ENCODE assay signal across 8 mouse cellular contexts in the genomic region with DNA sequence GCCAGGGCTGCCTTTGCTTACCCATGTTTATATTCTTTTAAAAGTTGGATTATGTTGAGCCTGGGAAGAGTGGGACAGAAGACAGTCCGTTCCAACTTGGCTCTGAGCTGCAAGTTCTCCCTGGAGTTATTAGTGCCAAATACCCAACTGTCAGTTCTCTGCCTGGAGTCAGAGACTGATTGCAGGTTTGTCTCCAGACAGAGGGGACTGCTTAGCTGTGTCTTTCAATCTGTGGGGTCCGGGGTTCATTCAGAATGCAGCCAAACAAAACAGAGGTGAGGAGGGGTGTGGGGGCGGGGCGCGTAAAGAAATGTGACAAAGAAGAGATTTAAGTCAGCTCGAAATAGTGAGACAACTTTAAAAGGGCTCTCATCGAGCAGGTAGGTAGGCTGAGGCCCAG. TPM values are rescaled to one million over a fixed set of nuclear protein-coding genes. Genes with fewer than 3 reads are reported as not detected.
DNase-seq lines count a peak whose midpoint lies in the region; ATAC-seq and TF ChIP-seq lines count a peak whose summit lies in the region.

No protein-coding gene starts in this region.

- DNase-seq in heart, embryonic 10.5 days (ENCODE audit: low spot score) = no peak
- DNase-seq in heart, postnatal 36 days = no peak
- no peak for DNase-seq in MEL (ENCODE audit: low read depth, low spot score)
- no peak for DNase-seq in embryo, embryonic 10 days (ENCODE audit: low spot score)
- no peak for DNase-seq in kidney, postnatal 25 days
- no peak for DNase-seq in adrenal gland, postnatal 10 days

- peak overlapping the region; percentile 84 for H3K4me2 ChIP-seq in heart, embryonic 16.5 days (ENCODE audit: low read depth, low read length)

- H3K4me3 ChIP-seq in heart, embryonic 10.5 days = peak overlapping the region; percentile 69
- H3K4me3 ChIP-seq in MEL (ENCODE audit: control insufficient read depth in 1 of 2, insufficient read depth in 1 of 2, low read depth in 2 of 2, low read length in 2 of 2) = peak overlapping the region; percentile 59 to 62
- peak overlapping the region; percentile 81 for H3K4me3 ChIP-seq in heart, embryonic 16.5 days (ENCODE audit: low read length)

- peak overlapping the region; percentile 92 for H3K27ac ChIP-seq in heart, embryonic 10.5 days
- H3K27ac ChIP-seq in MEL (ENCODE audit: control insufficient read depth, low read depth, low read length) = no peak overlapping the region
- peak overlapping the region; percentile 80 for H3K27ac ChIP-seq in heart, embryonic 16.5 days (ENCODE audit: low read length)

- ATAC-seq in heart, embryonic 16.5 days (replicated peaks; ENCODE audit: extremely low read depth, insufficient read depth, low FRiP score) = peak; percentile 7; the same call in 1 of the 2 replicates
- ATAC-seq in megakaryocyte progenitor cell, adult 5-6 weeks (replicated peaks; ENCODE audit: poor library complexity) = peak; percentile 2; the same call in 1 of the 2 replicates

- no peaks in the 10 kb centered on the region for H3K9me3 ChIP-seq in heart, embryonic 10.5 days
- no peaks in the 10 kb centered on the region for H3K9me3 ChIP-seq in MEL (replicated peaks; ENCODE audit: insufficient read depth, low read length)
- no peaks in the 10 kb centered on the region for H3K9me3 ChIP-seq in heart, embryonic 16.5 days (replicated peaks; ENCODE audit: control insufficient read depth, low read length)

- peaks cover 1% of the 10 kb centered on the region; the same call in 1 of the 2 replicates for H3K79me2 ChIP-seq in MEL (ENCODE audit: control insufficient read depth, insufficient read depth, low read length, poor library complexity)

- intact Hi-C loops in heart, postnatal 36 days (cut with DNase I) = loop anchor here (5.0 kb wide), 2 partner anchors 34 to 139 kb away; a partner anchor contains a TSS

- no peak for TF ChIP-seq CTCF in MEL (IDR thresholded peaks at IDR 0.05 in 2 of 3, conservative IDR thresholded peaks at IDR 0.05 in 1 of 3; ENCODE audit: control insufficient read depth in 1 of 3, insufficient read depth in 1 of 3, low read depth in 2 of 3, low read length in 3 of 3, poor library complexity in 1 of 3, severe bottlenecking in 1 of 3)

- peaks cover 9% of the 10 kb centered on the region for H3K4me1 ChIP-seq in heart, embryonic 10.5 days
- H3K4me1 ChIP-seq in MEL (ENCODE audit: control insufficient read depth in 1 of 2, insufficient read depth in 2 of 2, low read length in 2 of 2) = peaks cover 12 to 24% of the 10 kb centered on the region in 2 experiments; a peak in 3 of 4 replicates
- H3K4me1 ChIP-seq in heart, embryonic 16.5 days (ENCODE audit: control insufficient read depth, insufficient read depth, low read length) = peaks cover 15% of the 10 kb centered on the region

- 4% methylated on average over 7 of the region's 7 CpGs for WGBS in heart, embryonic 10.5 days
- WGBS in heart, embryonic 16.5 days = under 1% methylated on average over 7 of the region's 7 CpGs

- TF ChIP-seq RAD21 in MEL (IDR thresholded peaks at IDR 0.05; ENCODE audit: low read depth, low read length) = no peak

- no peaks in the 10 kb centered on the region for H3K27me3 ChIP-seq in heart, embryonic 10.5 days (ENCODE audit: insufficient read depth, poor library complexity, severe bottlenecking)
- H3K27me3 ChIP-seq in MEL (ENCODE audit: control insufficient read depth in 1 of 2, insufficient read depth in 2 of 2, low read length in 2 of 2) = no peaks in the 10 kb centered on the region
- H3K27me3 ChIP-seq in heart, embryonic 16.5 days (ENCODE audit: control insufficient read depth, insufficient read depth, low read length) = no peaks in the 10 kb centered on the region

- 0 out of 4 replicates have a peak, but pooled peaks of 1 of the 2 experiments have one; percentile 8 for TF ChIP-seq EP300 in MEL (IDR thresholded peaks at IDR 0.05; ENCODE audit: low read depth in 1 of 2, low read length in 2 of 2)

- no peak for TF ChIP-seq POLR2A in MEL (IDR thresholded peaks at IDR 0.05; ENCODE audit: control insufficient read depth in 1 of 2, insufficient read depth in 1 of 2, low read depth in 1 of 2, low read length in 2 of 2, poor library complexity in 1 of 2)

- H3K36me3 ChIP-seq in heart, embryonic 10.5 days = peaks cover 20% of the 10 kb centered on the region
- H3K36me3 ChIP-seq in MEL (ENCODE audit: control insufficient read depth in 1 of 2, insufficient read depth in 2 of 2, low read length in 2 of 2) = peaks cover 0 to 14% of the 10 kb centered on the region in 2 experiments; a peak in 2 of 4 replicates
- H3K36me3 ChIP-seq in heart, embryonic 16.5 days (ENCODE audit: control insufficient read depth, insufficient read depth) = peaks cover 8% of the 10 kb centered on the region

- H3K9ac ChIP-seq in MEL (ENCODE audit: control insufficient read depth, low read depth, low read length, poor library complexity, severe bottlenecking) = peak overlapping the region; percentile 64
- H3K9ac ChIP-seq in heart, embryonic 16.5 days (ENCODE audit: low read length) = peak overlapping the region; percentile 82

TF ChIP-seq in MEL, 35 proteins besides CTCF, POLR2A, EP300 and RAD21:
- no peak for TF ChIP-seq E2F4 (IDR thresholded peaks at IDR 0.05; ENCODE audit: borderline replicate concordance, low read depth, low read length)
- no peak for TF ChIP-seq KAT2A (conservative IDR thresholded peaks at IDR 0.05; ENCODE audit: low read depth, low read length)
- no peak; the same call in 1 of the 2 replicates for TF ChIP-seq MYB (IDR thresholded peaks at IDR 0.05; ENCODE audit: low read depth, low read length)
- 0 out of 2 replicates have a peak, but pooled peaks have one; percentile 9 for TF ChIP-seq JUND (IDR thresholded peaks at IDR 0.05; ENCODE audit: low read depth, low read length)
- TF ChIP-seq USF2 (IDR thresholded peaks at IDR 0.05; ENCODE audit: borderline replicate concordance in 1 of 2, insufficient read depth in 1 of 2, low read depth in 1 of 2, low read length in 2 of 2) = no peak
- peak; percentile 56; the same call in 1 of the 2 replicates for TF ChIP-seq BHLHE40 (IDR thresholded peaks at IDR 0.05; ENCODE audit: borderline replicate concordance, low read depth, low read length)

RNA-seq across cellular contexts. Expression of a gene that starts 1.7 kb away (rescaled TPM):
- polyA plus RNA-seq in heart, embryonic 10.5 days (2016; fragmentation: Nextera tagmentation; extraction: Ambion mirVana) = 7.0 and 10.1 TPM in 2 replicates
- total RNA-seq in heart, postnatal 36 days (2021) = 1 to 10 TPM; 3.2 to 3.8 TPM
- total RNA-seq in MEL (2012; rRNA removed) = 3.5 and 4.0 TPM in 2 replicates
- 1 to 10 TPM in 1 of 2 experiments, not detected in 1; 6.0 TPM for polyA plus RNA-seq in MEL (2012; ENCODE audit: insufficient read depth in 1 of 2, insufficient read length in 2 of 2, low read depth in 1 of 2, low replicate concordance in 2 of 2, missing spikeins in 1 of 2)
- 9.6 and 10.0 TPM in 2 replicates for polyA plus RNA-seq in heart, embryonic 16.5 days (2015; fragmentation: Nextera tagmentation; extraction: Ambion mirVana)
- total RNA-seq in megakaryocyte progenitor cell, adult 5-6 weeks (2015) = 1.1 and 3.3 TPM in 2 replicates
- 0.92 and 2.5 TPM in 2 replicates for total RNA-seq in megakaryocyte progenitor cell, adult 5-6 weeks (2017)
- total RNA-seq in adrenal gland, postnatal 10 days (2021) = 10 to 100 TPM; 16.7 to 19.5 TPM

RNA-seq across cellular contexts. Expression of a gene that starts 18.2 kb away (rescaled TPM):
- 144 and 157 TPM in 2 replicates for polyA plus RNA-seq in heart, embryonic 10.5 days (2016; fragmentation: Nextera tagmentation; extraction: Ambion mirVana)
- 10 to 100 TPM; 68.1 to 68.2 TPM for total RNA-seq in heart, postnatal 36 days (2021)
- total RNA-seq in MEL (2012; rRNA removed) = 199 and 213 TPM in 2 replicates
- polyA plus RNA-seq in MEL (2012; ENCODE audit: insufficient read depth in 1 of 2, insufficient read length in 2 of 2, low read depth in 1 of 2, low replicate concordance in 2 of 2, missing spikeins in 1 of 2) = 100 to 1,000 TPM in 1 of 2 experiments, not detected in 1; 386 TPM
- polyA plus RNA-seq in heart, embryonic 16.5 days (2015; fragmentation: Nextera tagmentation; extraction: Ambion mirVana) = 57.6 and 69.8 TPM in 2 replicates
- total RNA-seq in megakaryocyte progenitor cell, adult 5-6 weeks (2015) = 33.6 and 50.9 TPM in 2 replicates
- total RNA-seq in megakaryocyte progenitor cell, adult 5-6 weeks (2017) = 24.1 and 25.0 TPM in 2 replicates
- 100 to 1,000 TPM; 110 to 122 TPM for total RNA-seq in adrenal gland, postnatal 10 days (2021)

RNA-seq across cellular contexts. Expression of a gene that starts 21.7 kb away (rescaled TPM):
- polyA plus RNA-seq in heart, embryonic 10.5 days (2016; fragmentation: Nextera tagmentation; extraction: Ambion mirVana) = 0.46 and 2.0 TPM in 2 replicates
- total RNA-seq in heart, postnatal 36 days (2021) = not detected
- total RNA-seq in MEL (2012; rRNA removed) = 0.13 and 0.19 TPM in 2 replicates
- under 1 TPM in 1 of 2 experiments, not detected in 1; 0.50 TPM for polyA plus RNA-seq in MEL (2012; ENCODE audit: insufficient read depth in 1 of 2, insufficient read length in 2 of 2, low read depth in 1 of 2, low replicate concordance in 2 of 2, missing spikeins in 1 of 2)
- polyA plus RNA-seq in heart, embryonic 16.5 days (2015; fragmentation: Nextera tagmentation; extraction: Ambion mirVana) = 3.4 and 6.3 TPM in 2 replicates
- total RNA-seq in megakaryocyte progenitor cell, adult 5-6 weeks (2015) = not detected in 2 replicates
- not detected in 2 replicates for total RNA-seq in megakaryocyte progenitor cell, adult 5-6 weeks (2017)
- total RNA-seq in adrenal gland, postnatal 10 days (2021) = 1 to 10 TPM in 1 of 2 experiments, under 1 TPM in 1; 0.93 to 1.1 TPM

RNA-seq across cellular contexts. Expression of a gene that starts 23.3 kb away (rescaled TPM):
- polyA plus RNA-seq in heart, embryonic 10.5 days (2016; fragmentation: Nextera tagmentation; extraction: Ambion mirVana) = 72.1 and 87.4 TPM in 2 replicates
- total RNA-seq in heart, postnatal 36 days (2021) = 10 to 100 TPM; 17.1 to 20.2 TPM
- total RNA-seq in MEL (2012; rRNA removed) = 51.4 and 63.6 TPM in 2 replicates
- 100 to 1,000 TPM in 1 of 2 experiments, not detected in 1; 103 TPM for polyA plus RNA-seq in MEL (2012; ENCODE audit: insufficient read depth in 1 of 2, insufficient read length in 2 of 2, low read depth in 1 of 2, low replicate concordance in 2 of 2, missing spikeins in 1 of 2)
- polyA plus RNA-seq in heart, embryonic 16.5 days (2015; fragmentation: Nextera tagmentation; extraction: Ambion mirVana) = 47.8 and 51.4 TPM in 2 replicates
- 56.8 and 60.9 TPM in 2 replicates for total RNA-seq in megakaryocyte progenitor cell, adult 5-6 weeks (2015)
- 80.7 TPM in 2 replicates for total RNA-seq in megakaryocyte progenitor cell, adult 5-6 weeks (2017)
- total RNA-seq in adrenal gland, postnatal 10 days (2021) = 10 to 100 TPM; 40.3 to 46.7 TPM

RNA-seq across cellular contexts. Expression of a gene that starts 23.6 kb away (rescaled TPM):
- polyA plus RNA-seq in heart, embryonic 10.5 days (2016; fragmentation: Nextera tagmentation; extraction: Ambion mirVana) = 0.36 and 0.49 TPM in 2 replicates
- total RNA-seq in heart, postnatal 36 days (2021) = under 1 TPM in 1 of 2 experiments, not detected in 1; 0.22 TPM
- total RNA-seq in MEL (2012; rRNA removed) = 0.12 TPM in 1 of 2 replicates, not detected in the other
- under 1 TPM in 1 of 2 experiments, not detected in 1; 0.43 TPM for polyA plus RNA-seq in MEL (2012; ENCODE audit: insufficient read depth in 1 of 2, insufficient read length in 2 of 2, low read depth in 1 of 2, low replicate concordance in 2 of 2, missing spikeins in 1 of 2)
- polyA plus RNA-seq in heart, embryonic 16.5 days (2015; fragmentation: Nextera tagmentation; extraction: Ambion mirVana) = 0.32 and 0.41 TPM in 2 replicates
- total RNA-seq in megakaryocyte progenitor cell, adult 5-6 weeks (2015) = 0.27 TPM in 1 of 2 replicates, not detected in the other
- 0.08 and 1.4 TPM in 2 replicates for total RNA-seq in megakaryocyte progenitor cell, adult 5-6 weeks (2017)
- under 1 TPM; 0.42 to 0.58 TPM for total RNA-seq in adrenal gland, postnatal 10 days (2021)
